In the genomic region with DNA sequence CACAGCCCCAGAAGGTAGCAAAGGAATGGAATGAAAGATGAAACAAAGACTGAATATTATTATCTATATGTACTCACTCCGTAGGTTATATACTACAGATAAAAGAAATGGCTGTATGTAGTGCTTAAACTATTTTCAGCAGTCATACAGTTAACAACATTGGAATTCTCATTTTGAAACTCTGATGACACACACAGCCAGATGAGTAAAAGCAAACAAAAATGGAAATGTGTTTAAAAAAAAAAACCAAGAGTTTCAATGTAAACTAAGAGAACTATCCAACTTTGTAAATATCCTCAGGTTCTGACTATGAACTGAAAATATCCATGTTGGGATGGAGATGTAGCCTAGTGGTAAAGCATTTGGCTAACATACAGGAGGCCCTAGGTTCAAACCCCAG, we compare ENCODE assay signal across 26 mouse cellular contexts. TPM values are rescaled to one million over a fixed set of nuclear protein-coding genes. Genes with fewer than 3 reads are reported as not detected.
DNase-seq lines count a peak whose midpoint lies in the region; ATAC-seq lines count a peak whose summit lies in the region.
"Had no signal": no experiment of that assay in that cellular context is flagged by ENCODE, and none has a peak within 500 bp of the region (broad histone marks: within the 10 kb centered on the region; RNA-seq: fewer than 3 reads in every experiment).

No protein-coding gene starts in this region.

- DNase-seq in kidney, postnatal 4 days, result no peak
- DNase-seq in 3T3-L1 (ENCODE audit: low read depth, low spot score), result peak; percentile 9
- DNase-seq in yolk sac, embryonic 10.5 days (ENCODE audit: low spot score), result no peak
- no peak for DNase-seq in urinary bladder, postnatal 36 days (ENCODE audit: low spot score in 2 of 2)
- DNase-seq: adrenal gland, postnatal 10 days; adrenal gland, postnatal 36 days; cerebellum, adult 11 months; cerebellum, adult 2 months; cerebellum, adult 9-11 months; cerebellum, postnatal 25 days; gastrocnemius, postnatal 25 days; heart, adult 18-20 months; heart, postnatal 10 days; heart, postnatal 36 days had no signal

- WGBS in kidney, embryonic 16.5 days, result 89% methylated on average over 1 of the region's 1 CpGs

- peaks cover 3% of the 10 kb centered on the region; the same call in 1 of the 2 replicates for H3K36me3 ChIP-seq in kidney, embryonic 16.5 days (ENCODE audit: insufficient read depth, low read length)

- no peak for ATAC-seq in kidney, embryonic 16.5 days (ENCODE audit: low FRiP score, low TSS enrichment)
- ATAC-seq in activated CD4-positive, CD25-positive, alpha-beta regulatory T cell, adult 4 months, result peak; percentile 21
- ATAC-seq: forebrain, embryonic 15.5 days; hindbrain, embryonic 16.5 days had no signal

- peak overlapping the region; percentile 71 for H3K27ac ChIP-seq in kidney, embryonic 16.5 days (ENCODE audit: low read length)
- H3K27ac ChIP-seq: embryonic facial prominence, embryonic 12.5 days; embryonic facial prominence, embryonic 15.5 days; forebrain, embryonic 12.5 days; forebrain, embryonic 15.5 days; hindbrain, embryonic 10.5 days; hindbrain, embryonic 13.5 days had no signal

- 0 out of 2 replicates have a peak, but pooled peaks cover 3% of the 10 kb centered on the region for H3K4me1 ChIP-seq in kidney, embryonic 16.5 days (ENCODE audit: insufficient read depth, low read length)
- H3K4me1 ChIP-seq: embryonic facial prominence, embryonic 12.5 days; embryonic facial prominence, embryonic 15.5 days; forebrain, embryonic 12.5 days; forebrain, embryonic 15.5 days; hindbrain, embryonic 10.5 days; hindbrain, embryonic 13.5 days had no signal

- no peak overlapping the region for H3K4me3 ChIP-seq in kidney, embryonic 16.5 days (ENCODE audit: low read length)
- H3K4me3 ChIP-seq: embryonic facial prominence, embryonic 12.5 days; embryonic facial prominence, embryonic 15.5 days; erythroblast, embryonic 14.5 days; forebrain, embryonic 12.5 days; forebrain, embryonic 15.5 days; heart, embryonic 12.5 days; heart, embryonic 15.5 days; hindbrain, embryonic 10.5 days; hindbrain, embryonic 13.5 days had no signal

- H3K9me3 ChIP-seq in kidney, embryonic 16.5 days (ENCODE audit: low read length), result no peaks in the 10 kb centered on the region
- H3K9me3 ChIP-seq: embryonic facial prominence, embryonic 12.5 days; embryonic facial prominence, embryonic 15.5 days; forebrain, embryonic 12.5 days; forebrain, embryonic 15.5 days; heart, embryonic 12.5 days; heart, embryonic 15.5 days; hindbrain, embryonic 10.5 days; hindbrain, embryonic 13.5 days had no signal

- no peak overlapping the region for H3K4me2 ChIP-seq in kidney, embryonic 16.5 days (replicated peaks; ENCODE audit: low read depth, low read length)
- H3K4me2 ChIP-seq: embryonic facial prominence, embryonic 12.5 days; embryonic facial prominence, embryonic 15.5 days; forebrain, embryonic 12.5 days; forebrain, embryonic 15.5 days; heart, embryonic 12.5 days; heart, embryonic 15.5 days; hindbrain, embryonic 13.5 days had no signal

- no peak overlapping the region for H3K9ac ChIP-seq in kidney, embryonic 16.5 days (replicated peaks; ENCODE audit: low read length)
- H3K9ac ChIP-seq: embryonic facial prominence, embryonic 12.5 days; embryonic facial prominence, embryonic 15.5 days; forebrain, embryonic 12.5 days; forebrain, embryonic 15.5 days; heart, embryonic 12.5 days; heart, embryonic 15.5 days; hindbrain, embryonic 13.5 days had no signal

- no peaks in the 10 kb centered on the region for H3K27me3 ChIP-seq in kidney, embryonic 16.5 days (ENCODE audit: insufficient read depth, low read length)
- H3K27me3 ChIP-seq: embryonic facial prominence, embryonic 12.5 days; embryonic facial prominence, embryonic 15.5 days; forebrain, embryonic 15.5 days; heart, embryonic 12.5 days; heart, embryonic 15.5 days; hindbrain, embryonic 13.5 days had no signal

RNA-seq across cellular contexts. Expression of a gene that starts 52.3 kb away (rescaled TPM):
- 133 and 136 TPM in 2 replicates for polyA plus RNA-seq in kidney, embryonic 16.5 days (2015; fragmentation: Nextera tagmentation; extraction: Ambion mirVana)
- 10 to 100 TPM; 65.2 to 75.3 TPM for polyA plus RNA-seq in activated CD4-positive, CD25-positive, alpha-beta regulatory T cell, adult 4 months (2017; shearing (Covaris generic))
